Mouse (Mus musculus) midbrain, embryonic 12.5 days (tissue): Measurements from ENCODE around the gene Eppin. TPM values are rescaled to one million over a fixed set of nuclear protein-coding genes. Genes with fewer than 3 reads are reported as not detected.
A peak's percentile ranks its signal among the peaks of the same experiment; 100 is the strongest.

Experiments
- ATAC-seq: fragments of 200-750 bp; cut with Nextera tagmentation; 2 replicates; pipeline ENCODE4 v1.8.0; 2017; ENCODE audit warnings: low read depth, moderate TSS enrichment, moderate library complexity; ENCODE audit not compliant: low FRiP score
- H3K27ac ChIP-seq: fragments of 300-500 bp; sonication (generic); replicated peaks from 2 replicates; pipeline ENCODE4 v1.5.1; 2016; ENCODE audit warnings: mild to moderate bottlenecking
- H3K27me3 ChIP-seq: fragments of 300-500 bp; sonication (generic); 2 replicates; pipeline ENCODE4 v1.6.1; 2016; ENCODE audit warnings: mild to moderate bottlenecking
- H3K36me3 ChIP-seq: fragments of 300-500 bp; sonication (generic); 2 replicates; pipeline ENCODE4 v1.6.1; 2016
- H3K4me1 ChIP-seq: fragments of 300-500 bp; sonication (generic); 2 replicates; pipeline ENCODE4 v1.6.1; 2016
- H3K4me2 ChIP-seq: fragments of 300-500 bp; sonication (generic); replicated peaks from 2 replicates; pipeline ENCODE4 v1.6.1; 2016; ENCODE audit warnings: mild to moderate bottlenecking, moderate library complexity
- H3K4me3 ChIP-seq: fragments of 300-500 bp; sonication (generic); 2 replicates; pipeline ENCODE4 v1.5.1; 2016; ENCODE audit warnings: mild to moderate bottlenecking
- H3K9ac ChIP-seq: fragments of 300-500 bp; sonication (generic); replicated peaks from 2 replicates; pipeline ENCODE4 v1.6.1; 2016; ENCODE audit warnings: mild to moderate bottlenecking, moderate library complexity
- H3K9me3 ChIP-seq: fragments of 300-500 bp; sonication (generic); 2 replicates; pipeline ENCODE4 v1.6.1; 2016; ENCODE audit warnings: mild to moderate bottlenecking
- WGBS: fragments of 180-500 bp; shearing (Covaris S2); methylation state at CpG from one replicate; pipeline ENCODE4 v1.1.7; 2016; 5-methylcytosine and 5-hydroxymethylcytosine counted together
- polyA plus RNA-seq: library from polyadenylated mRNA; unstranded; fragments of >200 nt; fragmentation: Nextera tagmentation; extraction: Ambion mirVana; gene quantifications from 2 replicates; pipeline ENCODE4 v1.2.1, GENCODE M21; 2016

Gene Eppin
- polyA plus RNA-seq, 1 experiment from 2014 or later = not detected

GRCm38 (mm10) chr2:164558426-164558825 lies 35.0 kb downstream of the Eppin start:
- no peak overlapping the region for H3K4me2 ChIP-seq
- H3K9ac ChIP-seq = no peak overlapping the region
- peaks cover 28% of the 10 kb centered on the region for H3K27me3 ChIP-seq
- WGBS = 86% methylated on average over 8 of the region's 8 CpGs
- H3K9me3 ChIP-seq = no peaks in the 10 kb centered on the region
- H3K4me1 ChIP-seq = peaks cover 12% of the 10 kb centered on the region
- H3K36me3 ChIP-seq = no peaks in the 10 kb centered on the region
- H3K4me3 ChIP-seq = no peak overlapping the region
- H3K27ac ChIP-seq = no peak overlapping the region
- ATAC-seq = no peak

- no peak for ATAC-seq
- Histone ChIP-seq H3K27ac (no peak overlapping the region), H3K4me2 (no peak overlapping the region), H3K9me3 (no peaks in the 10 kb centered on the region), H3K9ac (no peak overlapping the region), H3K4me3 (no peak overlapping the region), H3K4me1 (peaks cover 10% of the 10 kb centered on the region), H3K27me3 (0 out of 2 replicates have a peak, but pooled peaks cover 6% of the 10 kb centered on the region), H3K36me3 (no peaks in the 10 kb centered on the region)
- 91% methylated on average over 9 of the region's 9 CpGs for WGBS
Measured at GRCm38 (mm10) chr2:164551502-164551901, 41.9 kb downstream of the Eppin start.

DNA sequence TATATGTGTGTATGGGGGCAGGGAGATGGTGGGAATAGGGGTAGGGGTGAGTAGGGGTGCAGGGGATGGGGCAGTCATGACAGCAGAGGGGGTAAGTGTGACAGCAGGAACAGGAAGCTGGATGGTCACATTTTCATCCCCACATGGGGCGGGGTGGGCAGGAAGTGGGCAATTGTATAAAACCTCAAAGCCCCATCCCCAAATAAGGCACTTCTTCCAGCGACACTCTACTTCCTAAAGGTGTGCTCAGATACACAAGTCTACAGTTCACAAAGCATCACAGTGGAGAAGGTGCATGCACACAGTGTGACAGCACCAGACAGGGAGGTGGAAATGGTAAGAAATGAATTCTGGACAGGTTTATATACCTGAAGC lies 42.5 kb downstream of the Eppin start:
- no peak overlapping the region for H3K27ac ChIP-seq
- 0 out of 2 replicates have a peak, but pooled peaks cover 6% of the 10 kb centered on the region for H3K27me3 ChIP-seq
- H3K4me1 ChIP-seq = peaks cover 10% of the 10 kb centered on the region
- 0 out of 2 replicates have a peak overlapping the region, but pooled peaks have one; percentile 3 for H3K9ac ChIP-seq
- 85% methylated on average over 2 of the region's 2 CpGs for WGBS
- no peak overlapping the region for H3K4me3 ChIP-seq
- no peaks in the 10 kb centered on the region for H3K36me3 ChIP-seq
- H3K4me2 ChIP-seq = no peak overlapping the region
- no peak for ATAC-seq
- H3K9me3 ChIP-seq = no peaks in the 10 kb centered on the region

DNA sequence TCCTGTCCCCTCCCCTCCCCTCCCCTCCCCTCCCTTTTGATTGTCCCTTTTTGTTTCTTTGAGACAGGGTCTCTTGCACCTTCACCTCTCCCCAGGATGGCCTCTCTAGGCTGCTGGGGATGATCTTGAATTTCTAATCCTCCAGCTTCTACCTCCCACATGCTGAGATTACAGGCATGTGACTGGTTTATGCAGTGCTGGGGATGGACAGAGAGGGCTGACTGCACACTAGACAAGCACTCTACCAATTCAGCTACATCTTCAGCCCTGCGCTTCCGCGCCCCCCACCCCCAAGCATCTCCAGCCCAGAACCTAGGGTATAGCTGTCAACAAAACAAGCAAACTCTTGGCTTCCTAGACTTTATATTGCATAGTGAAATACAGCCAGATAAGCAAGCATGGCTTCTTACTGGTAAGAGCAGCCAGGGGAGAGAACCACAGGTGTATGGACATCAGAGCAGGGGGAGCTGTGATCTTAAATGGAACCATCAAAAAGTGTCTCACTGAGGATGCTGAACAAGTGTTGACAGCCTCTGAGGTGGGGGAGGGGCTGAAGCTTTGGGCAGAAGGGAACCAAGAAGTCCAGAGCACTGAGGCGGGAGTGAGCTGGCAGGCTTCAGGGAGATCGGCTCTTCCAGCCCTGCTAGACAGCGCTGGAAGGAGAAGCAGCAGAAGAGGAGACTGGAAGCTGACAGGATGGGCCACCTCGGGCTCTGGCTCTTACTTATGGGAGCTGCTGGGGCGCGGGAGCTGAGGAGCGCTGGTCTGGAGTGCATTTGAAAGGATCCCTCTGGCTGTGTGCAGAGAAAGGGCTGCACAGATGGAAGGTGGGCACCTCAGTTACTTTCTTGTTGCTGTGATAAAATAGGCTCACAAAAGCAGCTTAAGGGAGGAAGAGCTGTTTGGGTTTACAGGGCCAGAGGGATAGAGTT lies 43.2 kb downstream of the Eppin start:
- 13% methylated on average over 10 of the region's 10 CpGs for WGBS
- Histone ChIP-seq H3K27me3 (0 out of 2 replicates have a peak, but pooled peaks cover 6% of the 10 kb centered on the region), H3K4me1 (peaks cover 10% of the 10 kb centered on the region), H3K9me3 (no peaks in the 10 kb centered on the region), H3K36me3 (no peaks in the 10 kb centered on the region), H3K9ac (0 out of 2 replicates have a peak overlapping the region, but pooled peaks have one; percentile 3), H3K27ac (no peak overlapping the region), H3K4me3 (no peak overlapping the region), H3K4me2 (peak overlapping the region; percentile 23)
- ATAC-seq = no peak

- Histone ChIP-seq H3K27ac (no peak overlapping the region), H3K27me3 (0 out of 2 replicates have a peak, but pooled peaks cover 6% of the 10 kb centered on the region), H3K4me1 (peaks cover 10% of the 10 kb centered on the region), H3K4me3 (no peak overlapping the region), H3K36me3 (no peaks in the 10 kb centered on the region), H3K9ac (no peak overlapping the region), H3K9me3 (no peaks in the 10 kb centered on the region), H3K4me2 (no peak overlapping the region)
- 46% methylated on average over 4 of the region's 4 CpGs for WGBS
- no peak for ATAC-seq
Measured at GRCm38 (mm10) chr2:164549338-164549737, 44.1 kb downstream of the Eppin start.

GRCm38 (mm10) chr2:164544454-164545097 lies 48.8 kb downstream of the Eppin start:
- Histone ChIP-seq H3K27me3 (no peaks in the 10 kb centered on the region), H3K27ac (no peak overlapping the region), H3K4me3 (no peak overlapping the region), H3K9me3 (no peaks in the 10 kb centered on the region), H3K4me2 (no peak overlapping the region), H3K4me1 (peaks cover 2% of the 10 kb centered on the region), H3K9ac (no peak overlapping the region), H3K36me3 (no peaks in the 10 kb centered on the region)
- ATAC-seq = no peak
- WGBS = 62% methylated on average over 5 of the region's 5 CpGs

DNA sequence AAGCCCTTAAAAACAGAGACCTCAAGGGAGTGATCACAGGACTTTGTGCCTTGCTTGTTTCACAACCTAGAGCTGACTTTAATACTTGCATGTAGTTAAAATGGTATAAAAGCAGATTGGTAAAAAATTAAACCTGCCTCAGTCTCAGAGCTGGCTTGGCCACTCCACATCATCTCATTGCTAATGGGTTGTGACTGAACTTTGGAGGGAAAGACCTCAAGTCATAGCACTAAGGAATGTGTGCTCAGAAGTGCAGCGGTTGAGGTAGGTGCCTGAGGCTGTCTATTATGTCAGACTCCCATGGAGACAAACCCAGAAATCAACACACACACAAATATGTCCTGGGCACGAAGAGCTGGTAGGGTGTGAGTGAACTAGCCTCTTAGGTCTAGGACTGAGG lies 49.6 kb downstream of the Eppin start:
- H3K4me1 ChIP-seq = no peaks in the 10 kb centered on the region
- H3K27ac ChIP-seq = no peak overlapping the region
- H3K4me2 ChIP-seq = no peak overlapping the region
- no peak overlapping the region for H3K9ac ChIP-seq
- no peak for ATAC-seq
- 84% methylated on average over 2 of the region's 2 CpGs for WGBS
- no peaks in the 10 kb centered on the region for H3K9me3 ChIP-seq
- no peaks in the 10 kb centered on the region for H3K27me3 ChIP-seq
- H3K4me3 ChIP-seq = no peak overlapping the region
- no peaks in the 10 kb centered on the region for H3K36me3 ChIP-seq

GRCm38 (mm10) chr2:164542598-164542997 lies 50.8 kb downstream of the Eppin start:
- no peak overlapping the region for H3K4me2 ChIP-seq
- H3K9me3 ChIP-seq = no peaks in the 10 kb centered on the region
- no peaks in the 10 kb centered on the region for H3K27me3 ChIP-seq
- no peak overlapping the region for H3K27ac ChIP-seq
- H3K4me3 ChIP-seq = no peak overlapping the region
- no peaks in the 10 kb centered on the region for H3K36me3 ChIP-seq
- 86% methylated on average over 7 of the region's 7 CpGs for WGBS
- H3K4me1 ChIP-seq = no peaks in the 10 kb centered on the region
- no peak overlapping the region for H3K9ac ChIP-seq
- no peak for ATAC-seq

- Histone ChIP-seq H3K4me1 (no peaks in the 10 kb centered on the region), H3K27ac (no peak overlapping the region), H3K9me3 (no peaks in the 10 kb centered on the region), H3K36me3 (no peaks in the 10 kb centered on the region), H3K9ac (no peak overlapping the region), H3K4me2 (no peak overlapping the region), H3K27me3 (no peaks in the 10 kb centered on the region), H3K4me3 (no peak overlapping the region)
- WGBS = 72% methylated on average over 5 of the region's 5 CpGs
- no peak for ATAC-seq
Measured at GRCm38 (mm10) chr2:164542132-164542531, 51.3 kb downstream of the Eppin start.

- no peak for ATAC-seq
- Histone ChIP-seq H3K9ac (no peak overlapping the region), H3K27me3 (no peaks in the 10 kb centered on the region), H3K36me3 (no peaks in the 10 kb centered on the region), H3K27ac (no peak overlapping the region), H3K4me3 (no peak overlapping the region), H3K4me2 (no peak overlapping the region), H3K4me1 (no peaks in the 10 kb centered on the region), H3K9me3 (no peaks in the 10 kb centered on the region)
- 48% methylated on average over 8 of the region's 8 CpGs for WGBS
Measured at GRCm38 (mm10) chr2:164540652-164541427, 52.6 kb downstream of the Eppin start.
